12 mouse cellular contexts compared by ENCODE assay signal in the genomic region with DNA sequence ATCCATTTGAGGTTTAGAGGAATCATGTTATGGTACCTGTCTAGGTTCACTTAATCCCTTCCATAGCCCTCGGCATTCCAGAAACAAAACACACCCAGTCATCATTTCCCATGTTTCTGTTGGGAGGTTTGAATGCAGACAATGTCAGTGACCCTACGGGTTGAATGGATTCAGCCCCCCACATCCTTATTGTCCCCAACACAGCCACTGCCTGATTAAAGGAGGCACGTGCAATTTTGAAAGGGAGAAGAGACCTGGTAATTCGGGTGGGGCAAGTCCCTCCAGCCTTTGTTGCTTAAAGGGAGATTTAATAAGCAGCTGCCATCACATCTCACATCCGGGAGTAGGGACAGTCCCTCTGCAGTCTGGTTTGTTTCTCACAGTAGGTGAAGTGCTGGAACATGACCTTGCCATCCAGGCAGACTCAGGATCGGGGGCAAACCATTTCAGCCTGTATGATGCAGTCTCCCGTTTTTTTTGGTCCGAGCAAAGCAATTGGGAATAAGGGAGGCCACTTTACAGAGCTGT. TPM values are rescaled to one million over a fixed set of nuclear protein-coding genes. Genes with fewer than 3 reads are reported as not detected.
"Had no signal": no experiment of that assay in that cellular context is flagged by ENCODE, and none has a peak within 500 bp of the region (broad histone marks: within the 10 kb centered on the region; RNA-seq: fewer than 3 reads in every experiment).

No protein-coding gene starts in this region.

- DNase-seq: liver; liver, embryonic 13.5 days; liver, postnatal 0 days; right cerebral cortex, postnatal 14 days; thymus, postnatal 4 days had no signal

- H3K36me3 ChIP-seq: limb, embryonic 12.5 days; liver, embryonic 13.5 days; lung, embryonic 15.5 days; neural tube, embryonic 13.5 days had no signal

- H3K4me2 ChIP-seq: limb, embryonic 12.5 days; liver, embryonic 13.5 days; lung, embryonic 15.5 days; neural tube, embryonic 13.5 days had no signal

- H3K4me1 ChIP-seq: liver, embryonic 13.5 days; neural tube, embryonic 13.5 days had no signal

- H3K9me3 ChIP-seq: liver, embryonic 13.5 days; lung, embryonic 15.5 days had no signal

- H3K27ac ChIP-seq: limb, embryonic 12.5 days; liver, embryonic 13.5 days; lung, embryonic 15.5 days; neural tube, embryonic 13.5 days; stomach, postnatal 0 days had no signal

- H3K27me3 ChIP-seq: limb, embryonic 12.5 days; liver, embryonic 13.5 days; lung, embryonic 15.5 days; neural tube, embryonic 13.5 days had no signal

- H3K4me3 ChIP-seq: limb, embryonic 12.5 days; liver, embryonic 13.5 days; lung, embryonic 15.5 days; neural tube, embryonic 13.5 days had no signal

- H3K9ac ChIP-seq: limb, embryonic 12.5 days; liver, embryonic 13.5 days; liver, postnatal 0 days; lung, embryonic 15.5 days; neural tube, embryonic 13.5 days had no signal

RNA-seq across cellular contexts. Expression of gene Mchr1, which starts 18.9 kb away (rescaled TPM):
- total RNA-seq: megakaryocyte progenitor cell, adult 5-6 weeks; monocyte, adult 5-6 weeks had no signal
- polyA plus RNA-seq: spleen, adult 2 months had no signal
